Mouse (Mus musculus): ENCODE measurements around the gene Ap2a2.
A peak's percentile ranks its signal among the peaks of the same experiment; 100 is the strongest.

GRCm38 (mm10) chr7:141550464-141550863, 11.5 kb upstream of the Ap2a2 start:
- no peak for TF ChIP-seq CTCF (IDR thresholded peaks at IDR 0.05; ENCODE audit: low read depth)
- peak; percentile 34; the same call in 1 of the 2 replicates for TF ChIP-seq EP300 (IDR thresholded peaks at IDR 0.05; ENCODE audit: low read depth)

All from liver, postnatal 0 days (tissue).